Mouse (Mus musculus): ENCODE data around the gene Ifnz.
A peak's percentile ranks its signal among the peaks of the same experiment; 100 is the strongest.

DNA sequence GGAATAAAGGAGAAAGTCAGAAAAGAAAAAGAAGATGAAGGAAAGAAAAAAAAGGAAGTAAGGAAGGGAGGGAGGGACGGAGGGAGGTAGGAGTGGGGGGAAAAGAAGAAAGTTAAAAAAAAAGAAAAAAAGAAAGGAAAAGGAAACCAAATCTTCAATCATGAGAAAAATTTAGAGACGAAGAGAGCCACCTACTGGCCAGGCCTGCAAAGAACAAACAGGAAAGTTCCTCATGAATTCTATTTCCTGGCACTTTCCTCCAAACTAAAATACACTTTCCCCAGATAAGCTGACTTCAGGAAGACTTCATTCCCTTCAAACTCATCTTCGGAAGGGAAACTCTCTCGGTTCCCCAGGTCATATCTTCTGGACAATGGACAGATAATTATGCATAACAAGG lies 48.6 kb downstream of the Ifnz start:
- TF ChIP-seq CTCF (IDR thresholded peaks at IDR 0.05; ENCODE audit: insufficient read depth, low read length) (0 out of 2 replicates have a peak, but pooled peaks have one; percentile 7), POLR2A (IDR thresholded peaks at IDR 0.05; ENCODE audit: borderline replicate concordance, extremely low read depth, low read depth, low read length) (no peak)

Data from lung, adult 2 months (tissue).